Mouse (Mus musculus) lung, postnatal 0 days (tissue): ENCODE results near the gene Ankzf1.

Experiments
- CTCF ChIP-seq: IDR thresholded peaks from 2 replicates; pipeline ENCODE4 v1.5.1; 2016; ENCODE audit warnings: antibody characterized with exemption, mild to moderate bottlenecking
- EP300 ChIP-seq: IDR thresholded peaks from 2 replicates; pipeline ENCODE4 v1.6.1; 2016; ENCODE audit warnings: antibody characterized with exemption, mild to moderate bottlenecking, control low read depth

- TF ChIP-seq CTCF (no peak), EP300 (no peak)
These were observed 44.4 kb upstream of the Ankzf1 start for GRCm38 (mm10) chr1:75147411-75148135.
